Comparison of ENCODE assay signal across 13 mouse cellular contexts in genomic region chr5:26835972-26836371, GRCm38 (mm10). TPM values are rescaled to one million over a fixed set of nuclear protein-coding genes. Genes with fewer than 3 reads are reported as not detected.
"Had no signal": no experiment of that assay in that cellular context is flagged by ENCODE, and none has a peak within 500 bp of the region (broad histone marks: within the 10 kb centered on the region; RNA-seq: fewer than 3 reads in every experiment).

No protein-coding gene starts in this region.

- H3K4me1 ChIP-seq: limb, embryonic 13.5 days; midbrain, embryonic 12.5 days had no signal

- H3K36me3 ChIP-seq: limb, embryonic 13.5 days; midbrain, embryonic 12.5 days had no signal

- DNase-seq: kidney, adult 9 months; kidney, postnatal 10 days; left cerebral cortex, postnatal 4 days; lung, adult 18-20 months; right cerebral cortex, adult 18-20 months; thymus, postnatal 14 days had no signal

- ATAC-seq: midbrain, embryonic 16.5 days had no signal

- H3K9me3 ChIP-seq: limb, embryonic 13.5 days; midbrain, embryonic 12.5 days had no signal

- H3K27ac ChIP-seq: limb, embryonic 13.5 days; liver, embryonic 14.5 days; midbrain, embryonic 12.5 days; stomach, postnatal 0 days had no signal

- H3K9ac ChIP-seq: limb, embryonic 13.5 days; liver, embryonic 14.5 days; midbrain, embryonic 12.5 days had no signal

- H3K4me3 ChIP-seq: limb, embryonic 13.5 days; midbrain, embryonic 12.5 days had no signal

- H3K4me2 ChIP-seq: limb, embryonic 13.5 days; midbrain, embryonic 12.5 days had no signal

- H3K27me3 ChIP-seq: limb, embryonic 13.5 days; midbrain, embryonic 12.5 days had no signal

RNA-seq across cellular contexts. Expression of gene Dpp6, which starts 19.0 kb away (rescaled TPM):
- total RNA-seq: liver, adult 2 months; megakaryocyte-erythroid progenitor cell, adult 5-6 weeks had no signal
- polyA plus RNA-seq: liver, adult 2 months had no signal
